Mouse (Mus musculus): ENCODE measurements around the gene Ms4a18.

GRCm38 (mm10) chr19:10948416-10948815 lies 69.4 kb downstream of the Ms4a18 start:
- TF ChIP-seq EP300 (IDR thresholded peaks at IDR 0.05; ENCODE audit: low read depth) (no peak), CTCF (IDR thresholded peaks at IDR 0.05; ENCODE audit: low read depth) (no peak)
